Mouse (Mus musculus): ENCODE measurements around the gene Ccdc93.

Gene Ccdc93

GRCm38 (mm10) chr1:121527600-121528398 is 97.0 kb downstream of the Ccdc93 start:
- DNase-seq = peak; percentile 22

GRCm38 (mm10) chr1:121528399-121528720 is 97.5 kb downstream of the Ccdc93 start, which contains the start of gene Htr5b:
Htr5b (minus strand) TSS chr1:121528465.
- DNase-seq = no peak

- no peak for DNase-seq
These were observed 98.4 kb downstream of the Ccdc93 start for GRCm38 (mm10) chr1:121529286-121529685.

GRCm38 (mm10) chr1:121531439-121531838 is 100.6 kb downstream of the Ccdc93 start:
- DNase-seq = no peak

- no peak for DNase-seq
These were observed 109.5 kb downstream of the Ccdc93 start for GRCm38 (mm10) chr1:121540361-121540760.

GRCm38 (mm10) chr1:121546844-121547243 is 116.0 kb downstream of the Ccdc93 start:
- no peak for DNase-seq

DNA sequence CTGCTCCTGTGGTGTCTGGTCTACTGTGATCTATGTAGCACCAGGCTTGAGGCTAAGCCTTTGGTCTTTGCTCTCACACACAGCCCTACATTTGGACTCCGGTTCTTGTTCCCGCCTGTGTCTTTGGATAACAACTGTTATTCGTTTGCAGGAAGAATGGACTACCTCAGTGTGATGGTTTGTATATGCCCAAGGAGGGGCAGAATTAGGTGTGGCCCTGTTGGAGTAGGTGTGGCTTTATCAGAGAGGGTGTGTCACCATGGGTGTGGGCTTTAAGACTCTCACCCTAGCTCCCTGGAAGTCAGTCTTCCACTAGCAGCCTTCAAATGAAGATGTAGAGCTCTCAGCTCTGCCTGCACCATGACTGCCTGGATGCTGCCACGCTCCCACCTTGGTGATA is 117.8 kb downstream of the Ccdc93 start:
- no peak for DNase-seq

DNA sequence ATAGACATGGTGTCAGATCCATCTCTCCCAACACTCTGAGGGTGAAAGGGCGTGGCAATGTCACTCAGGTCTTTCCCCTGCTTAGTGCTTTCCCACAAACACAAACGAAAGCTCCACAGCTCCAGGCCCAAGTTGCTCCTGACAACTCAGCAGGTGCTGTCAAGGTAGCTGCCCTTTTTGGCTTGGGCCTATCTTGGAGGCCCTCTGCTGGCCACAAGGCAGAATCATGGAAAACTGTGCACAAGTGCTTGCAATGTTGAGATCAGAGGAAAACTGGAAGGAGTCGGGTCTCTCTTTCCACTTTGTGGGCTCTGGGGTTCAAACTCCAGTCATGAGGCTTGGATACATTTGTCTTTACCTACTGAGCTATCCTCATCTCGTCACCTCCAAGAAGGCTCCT is 118.6 kb downstream of the Ccdc93 start:
- DNase-seq = peak; percentile 40

DNA sequence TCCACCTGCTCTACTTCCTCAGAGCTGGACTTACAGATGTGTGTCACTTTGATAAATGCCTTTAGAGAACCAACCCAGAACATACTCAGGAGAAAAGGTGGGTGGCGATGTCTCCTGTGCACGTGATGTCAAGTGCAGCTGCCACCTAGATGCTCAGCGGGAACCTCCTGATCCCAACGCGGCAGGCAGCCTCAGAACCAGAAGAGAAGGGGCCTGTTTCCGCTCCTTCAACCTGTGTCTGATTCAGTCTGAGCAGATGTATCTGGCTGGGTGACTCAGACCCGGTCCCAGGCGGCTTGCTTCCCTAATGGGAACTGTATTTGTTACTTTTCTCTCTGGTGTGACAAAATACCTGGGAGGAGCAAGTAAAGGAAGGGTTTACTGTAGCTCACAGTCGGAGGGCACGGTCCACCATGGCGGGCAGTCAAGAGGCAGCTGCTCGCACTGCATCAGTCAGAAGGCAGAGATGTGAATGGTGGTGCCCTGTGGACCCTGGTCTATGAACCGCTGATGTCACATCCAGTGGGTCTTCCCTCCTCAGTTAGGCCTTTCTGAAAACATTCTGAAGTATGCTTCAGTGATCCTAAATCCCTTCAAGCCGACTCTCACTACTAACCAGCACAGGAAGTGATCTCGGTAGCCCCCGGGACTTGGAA is 120.1 kb downstream of the Ccdc93 start:
- no peak for DNase-seq

DNA sequence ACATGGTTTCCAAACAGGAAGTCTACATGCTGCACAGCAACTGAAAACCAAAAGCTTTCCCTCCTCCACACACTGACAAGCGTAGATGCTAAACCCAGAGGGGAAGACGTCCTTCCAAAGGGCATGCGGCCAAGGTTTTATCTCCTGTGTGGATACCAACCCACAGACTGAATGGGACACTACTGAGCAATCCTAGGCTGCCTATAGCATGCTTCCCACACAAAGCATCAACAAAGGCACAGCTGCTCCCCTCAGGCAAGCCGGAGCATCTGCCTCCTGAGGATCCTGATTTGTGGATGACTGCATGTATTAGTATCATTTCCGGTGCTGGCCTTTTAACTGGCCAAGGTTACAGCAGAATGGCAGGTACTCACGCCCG is 120.6 kb downstream of the Ccdc93 start:
- DNase-seq = no peak
